Mouse (Mus musculus) mammary gland, adult 2 months (tissue): ENCODE measurements around the gene Foxo3. TPM values are rescaled to one million over a fixed set of nuclear protein-coding genes. Genes with fewer than 3 reads are reported as not detected.

Experiments used
- polyA plus RNA-seq: library from polyadenylated mRNA; depleted of rRNA; stranded (reverse); fragments of >200 nt; gene quantifications from 2 replicates; pipeline ENCODE4 v1.2.3, GENCODE M21; 2012; ENCODE audit warnings: low replicate concordance; rRNA removed

Gene Foxo3
- 29.8 and 52.5 TPM in 2 replicates for polyA plus RNA-seq

DNA sequence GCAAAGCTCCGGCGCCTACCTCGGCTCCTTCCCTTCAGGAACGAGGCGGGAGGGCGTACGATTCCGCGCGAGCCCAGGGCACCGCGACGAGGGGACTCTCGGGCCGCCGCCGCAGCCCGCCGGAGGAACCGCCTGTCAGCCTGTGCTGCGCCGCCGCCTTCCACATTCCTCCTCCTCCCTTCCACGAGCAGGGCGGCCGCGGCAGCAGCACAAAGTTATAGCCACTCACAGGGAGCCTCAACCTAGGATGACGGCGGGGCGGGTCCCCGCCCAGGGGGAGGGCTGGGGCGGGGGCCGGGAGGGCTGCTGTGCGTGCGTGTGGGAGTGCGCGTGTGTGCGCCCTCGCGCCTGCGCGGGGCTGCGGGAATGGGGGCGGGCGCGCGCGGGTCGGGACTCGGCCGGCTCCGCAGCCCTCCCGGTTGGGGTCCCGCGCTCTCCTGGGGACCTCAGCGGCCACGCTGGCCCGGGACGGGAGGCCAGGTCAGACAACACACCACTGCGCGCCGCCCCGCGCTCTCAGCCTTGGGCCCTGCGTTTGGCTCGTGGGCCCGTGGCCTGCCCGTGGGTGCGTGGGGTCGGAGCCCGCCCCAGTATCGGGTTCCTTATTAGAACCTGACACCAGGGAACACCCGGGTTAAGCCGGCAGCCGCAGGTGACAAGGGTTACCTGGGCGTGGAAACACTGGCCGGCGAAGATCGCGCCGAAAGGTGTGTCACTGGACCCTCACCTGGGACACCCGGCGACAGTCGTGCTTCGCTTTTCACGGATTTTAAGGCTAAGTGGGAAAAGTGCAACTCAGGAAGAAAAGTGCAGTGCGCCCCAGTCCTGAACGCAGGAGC is at the start of gene Foxo3:
TSS of gene Foxo3 (minus strand) at position 249 of the 839 bp plus-strand sequence.

Other genes with a start within 250 kb of the Foxo3 start
- 4.6 and 10.8 TPM in 2 replicates for gene Afg1l, start 201.8 kb upstream of the Foxo3 start, polyA plus RNA-seq
- gene Snx3, start 225.3 kb upstream of the Foxo3 start, polyA plus RNA-seq: 192 and 408 TPM in 2 replicates